Mouse (Mus musculus) E14TG2a.4 (cell line): ENCODE results near the gene Gast.

Source experiments
- CTCF ChIP-seq: conservative IDR thresholded peaks from 2 replicates; pipeline ENCODE4 v1.5.1; 2014; ENCODE audit warnings: low read length
- POU5F1 ChIP-seq: IDR thresholded peaks from 2 replicates; pipeline ENCODE4 v1.6.1; 2014; ENCODE audit warnings: low read length, borderline replicate concordance

GRCm38 (mm10) chr11:100386586-100386985 is 52.4 kb downstream of the Gast start:
- TF ChIP-seq CTCF: no peak
- TF ChIP-seq POU5F1: no peak
